Mouse (Mus musculus) intestine, postnatal 0 days (tissue): ENCODE results near the gene Hnf4a. TPM values are rescaled to one million over a fixed set of nuclear protein-coding genes. Genes with fewer than 3 reads are reported as not detected.

Source experiments
- ATAC-seq: fragments of 200-750 bp; cut with Nextera tagmentation; 2 replicates; pipeline ENCODE4 v1.8.0; 2017; ENCODE audit warnings: mild to moderate bottlenecking, moderate TSS enrichment, moderate library complexity
- H3K27ac ChIP-seq: fragments of 300-500 bp; sonication (generic); 2 replicates; pipeline ENCODE4 v1.5.1; 2014; ENCODE audit warnings: mild to moderate bottlenecking, low read depth, low read length, moderate library complexity
- H3K27me3 ChIP-seq: fragments of 300-500 bp; sonication (generic); replicated peaks from 2 replicates; pipeline ENCODE4 v1.6.1; 2014; ENCODE audit warnings: low read length, mixed read lengths; ENCODE audit not compliant: control insufficient read depth, insufficient read depth
- H3K36me3 ChIP-seq: fragments of 300-500 bp; sonication (generic); 2 replicates; pipeline ENCODE4 v1.6.1; 2014; ENCODE audit warnings: mild to moderate bottlenecking, moderate library complexity; ENCODE audit not compliant: control insufficient read depth, insufficient read depth
- H3K4me1 ChIP-seq: fragments of 300-500 bp; sonication (generic); replicated peaks from 2 replicates; pipeline ENCODE4 v1.6.1; 2014; ENCODE audit warnings: antibody characterized with exemption, low read length, mixed read lengths; ENCODE audit not compliant: control insufficient read depth, insufficient read depth
- H3K4me2 ChIP-seq: fragments of 300-500 bp; sonication (generic); replicated peaks from 2 replicates; pipeline ENCODE4 v1.6.1; 2014; ENCODE audit warnings: low read depth, mild to moderate bottlenecking, moderate library complexity
- H3K4me3 ChIP-seq: fragments of 300-500 bp; sonication (generic); 2 replicates; pipeline ENCODE4 v1.5.1; 2014; ENCODE audit warnings: low read depth, low read length
- H3K9ac ChIP-seq: fragments of 300-500 bp; sonication (generic); 2 replicates; pipeline ENCODE4 v1.6.1; 2014; ENCODE audit warnings: mild to moderate bottlenecking, low read depth, low read length
- H3K9me3 ChIP-seq: fragments of 300-500 bp; sonication (generic); 2 replicates; pipeline ENCODE4 v1.6.1; 2016; ENCODE audit warnings: mixed run types; ENCODE audit not compliant: control insufficient read depth
- CTCF ChIP-seq: sonication (generic); IDR thresholded peaks from 2 replicates; pipeline ENCODE4 v1.5.1; 2016; ENCODE audit warnings: low read depth, mild to moderate bottlenecking, control low read depth, antibody characterized with exemption, moderate library complexity
- WGBS: fragments of 180-500 bp; shearing (Covaris S2); extraction: QIAGEN DNeasy Blood & Tissue Kit; methylation state at CpG from one replicate; pipeline ENCODE4 v1.1.7; 2014; 5-methylcytosine and 5-hydroxymethylcytosine counted together
- polyA plus RNA-seq: library from polyadenylated mRNA; unstranded; fragments of >200 nt; fragmentation: Nextera tagmentation; extraction: Ambion mirVana; gene quantifications from 2 replicates; pipeline ENCODE4 v1.2.1, GENCODE M21; 2015

Gene Hnf4a
- polyA plus RNA-seq, 1 experiment from 2014 or later, result 50.8 TPM

GRCm38 (mm10) chr2:163602101-163602971 lies 95.7 kb downstream of the Hnf4a start, which contains the start of gene Ttpal:
TSS of gene Ttpal (plus strand) at chr2:163602314.
- peak; percentile 86 for ATAC-seq
- H3K4me1 ChIP-seq, result peaks cover 4% of the 10 kb centered on the region; the same call in 1 of the 2 replicates
- TF ChIP-seq CTCF, result peak; percentile 83
- H3K4me3 ChIP-seq, result peak within 1 kb of the TSS; percentile 92
- H3K4me2 ChIP-seq, result peak within 1 kb of the TSS; percentile 99
- H3K9me3 ChIP-seq, result no peaks in the 10 kb centered on the region
- H3K9ac ChIP-seq, result peak within 1 kb of the TSS; percentile 90
- WGBS, result under 1% methylated on average over 57 of the region's 57 CpGs
- H3K27ac ChIP-seq, result peak within 1 kb of the TSS; percentile 93
- no peaks in the 10 kb centered on the region for H3K27me3 ChIP-seq
- H3K36me3 ChIP-seq, result 0 out of 2 replicates have a peak, but pooled peaks cover 5% of the 10 kb centered on the region

GRCm38 (mm10) chr2:163606161-163606560 lies 99.6 kb downstream of the Hnf4a start:
- WGBS, result 87% methylated on average over 7 of the region's 7 CpGs
- H3K9me3 ChIP-seq, result no peaks in the 10 kb centered on the region
- no peak for ATAC-seq

GRCm38 (mm10) chr2:163608008-163608407 lies 101.4 kb downstream of the Hnf4a start:
- Histone ChIP-seq H3K4me1 (peaks cover 4% of the 10 kb centered on the region; the same call in 1 of the 2 replicates), H3K27ac (no peak overlapping the region), H3K36me3 (peaks cover 27% of the 10 kb centered on the region), H3K4me3 (no peak overlapping the region), H3K4me2 (no peak overlapping the region), H3K27me3 (no peaks in the 10 kb centered on the region), H3K9ac (no peak overlapping the region), H3K9me3 (no peaks in the 10 kb centered on the region)
- no peak for TF ChIP-seq CTCF
- ATAC-seq, result no peak
- 71% methylated on average over 7 of the region's 7 CpGs for WGBS

More at GRCm38 (mm10) chr2:163606161-163606560, 99.6 kb downstream of the Hnf4a start:
- TF ChIP-seq CTCF, result no peak
- peaks cover 4% of the 10 kb centered on the region; the same call in 1 of the 2 replicates for H3K4me1 ChIP-seq
- H3K4me2 ChIP-seq, result no peak overlapping the region
- no peak overlapping the region for H3K27ac ChIP-seq
- H3K4me3 ChIP-seq, result no peak overlapping the region
- no peaks in the 10 kb centered on the region for H3K27me3 ChIP-seq
- no peak overlapping the region for H3K9ac ChIP-seq
- peaks cover 15% of the 10 kb centered on the region; the same call in 1 of the 2 replicates for H3K36me3 ChIP-seq

- peaks cover 4% of the 10 kb centered on the region; the same call in 1 of the 2 replicates for H3K4me1 ChIP-seq
- H3K36me3 ChIP-seq, result peaks cover 41% of the 10 kb centered on the region
- no peak for ATAC-seq
- H3K9ac ChIP-seq, result no peak overlapping the region
- no peaks in the 10 kb centered on the region for H3K9me3 ChIP-seq
- WGBS, result 54% methylated on average over 12 of the region's 12 CpGs
- no peaks in the 10 kb centered on the region for H3K27me3 ChIP-seq
- TF ChIP-seq CTCF, result no peak
- H3K4me3 ChIP-seq, result no peak overlapping the region
- H3K4me2 ChIP-seq, result 0 out of 2 replicates have a peak overlapping the region, but pooled peaks have one; percentile 7
- H3K27ac ChIP-seq, result no peak overlapping the region; the same call in 1 of the 2 replicates
Measured at GRCm38 (mm10) chr2:163609281-163609975, 102.8 kb downstream of the Hnf4a start.

GRCm38 (mm10) chr2:163611176-163611575 lies 104.6 kb downstream of the Hnf4a start:
- peaks cover 4% of the 10 kb centered on the region; the same call in 1 of the 2 replicates for H3K4me1 ChIP-seq
- ATAC-seq, result peak; percentile 71
- H3K36me3 ChIP-seq, result peaks cover 53% of the 10 kb centered on the region
- H3K4me3 ChIP-seq, result no peak overlapping the region
- H3K9ac ChIP-seq, result 0 out of 2 replicates have a peak overlapping the region, but pooled peaks have one; percentile 22
- no peaks in the 10 kb centered on the region for H3K9me3 ChIP-seq
- TF ChIP-seq CTCF, result no peak
- peak overlapping the region; percentile 28 for H3K27ac ChIP-seq
- 0 out of 2 replicates have a peak overlapping the region, but pooled peaks have one; percentile 17 for H3K4me2 ChIP-seq
- 44% methylated on average over 9 of the region's 9 CpGs for WGBS
- H3K27me3 ChIP-seq, result no peaks in the 10 kb centered on the region

GRCm38 (mm10) chr2:163613206-163613605 lies 106.6 kb downstream of the Hnf4a start:
- peaks cover 57% of the 10 kb centered on the region for H3K36me3 ChIP-seq
- H3K4me1 ChIP-seq, result 0 out of 2 replicates have a peak, but pooled peaks cover 4% of the 10 kb centered on the region
- H3K9me3 ChIP-seq, result no peaks in the 10 kb centered on the region
- ATAC-seq, result no peak
- 90% methylated on average over 5 of the region's 5 CpGs for WGBS
- H3K9ac ChIP-seq, result no peak overlapping the region
- no peaks in the 10 kb centered on the region for H3K27me3 ChIP-seq
- no peak overlapping the region for H3K27ac ChIP-seq
- TF ChIP-seq CTCF, result no peak
- H3K4me2 ChIP-seq, result no peak overlapping the region
- H3K4me3 ChIP-seq, result no peak overlapping the region
